Mouse (Mus musculus) urinary bladder, postnatal 14 days (tissue): ENCODE measurements at regions not wholly inside any gene's neighbourhood (a gene's known extent, or its start where the extent isn't known, plus 50 kb on each side); places are given as distances from the start of the nearest gene placed in this dataset.

Experiments used
- DNase-seq: peaks from one replicate; pipeline ENCODE4 v3.0.0; 2021; ENCODE audit warnings: low spot score

GRCm38 (mm10) chr13:53704104-53704503 lies 231.2 kb upstream of the Msx2 start:
- no peak for DNase-seq

- no peak for DNase-seq
These were observed 227.4 kb upstream of the Msx2 start for GRCm38 (mm10) chr13:53700236-53700635.

- no peak for DNase-seq
These were observed 225.1 kb upstream of the Msx2 start for GRCm38 (mm10) chr13:53697954-53698353.

- peak; percentile 16 for DNase-seq
These were observed 222.5 kb upstream of the Msx2 start for GRCm38 (mm10) chr13:53695385-53695784.

- DNase-seq = no peak
These were observed 216.1 kb upstream of the Msx2 start for GRCm38 (mm10) chr13:53688934-53689333.

- peak; percentile 90 for DNase-seq
These were observed 215.6 kb upstream of the Msx2 start for GRCm38 (mm10) chr13:53688489-53688888.

- DNase-seq = no peak
These were observed 211.6 kb upstream of the Msx2 start for GRCm38 (mm10) chr13:53684498-53684897.

- no peak for DNase-seq
These were observed 204.3 kb upstream of the Msx2 start for GRCm38 (mm10) chr13:53677187-53677586.

- no peak for DNase-seq
These were observed 197.5 kb upstream of the Msx2 start for GRCm38 (mm10) chr13:53670361-53670760.

- no peak for DNase-seq
These were observed 194.6 kb upstream of the Msx2 start for GRCm38 (mm10) chr13:53667518-53667917.

GRCm38 (mm10) chr13:53665592-53665991 lies 192.7 kb upstream of the Msx2 start:
- no peak for DNase-seq

- no peak for DNase-seq
These were observed 191.9 kb upstream of the Msx2 start for GRCm38 (mm10) chr13:53664631-53665230.

GRCm38 (mm10) chr13:53652826-53653225 lies 180.0 kb upstream of the Msx2 start:
- DNase-seq = no peak

- DNase-seq = no peak
These were observed 175.5 kb upstream of the Msx2 start for GRCm38 (mm10) chr13:53648353-53648752.

- DNase-seq = no peak
These were observed 169.7 kb upstream of the Msx2 start for GRCm38 (mm10) chr13:53642557-53642956.

GRCm38 (mm10) chr13:53639584-53639983 lies 166.7 kb upstream of the Msx2 start:
- DNase-seq = no peak

- peak; percentile 85 for DNase-seq
These were observed 166.2 kb upstream of the Msx2 start for GRCm38 (mm10) chr13:53639115-53639514.

GRCm38 (mm10) chr13:53636011-53636410 lies 163.1 kb upstream of the Msx2 start:
- DNase-seq = no peak

GRCm38 (mm10) chr13:53634637-53635203 lies 161.8 kb upstream of the Msx2 start:
- DNase-seq = no peak

- DNase-seq = no peak
These were observed 125.2 kb upstream of the Msx2 start for GRCm38 (mm10) chr13:53598050-53598449.

GRCm38 (mm10) chr13:53596871-53597800 lies 124.3 kb upstream of the Msx2 start:
- DNase-seq = no peak

- DNase-seq = peak; percentile 30
These were observed 119.9 kb upstream of the Msx2 start for GRCm38 (mm10) chr13:53592755-53593154.

GRCm38 (mm10) chr13:53586771-53587170 lies 113.9 kb upstream of the Msx2 start:
- no peak for DNase-seq
